Mouse (Mus musculus) bone marrow macrophage, adult 2 months (primary cell): ENCODE data around the gene Reep3.

Source experiments
- CTCF ChIP-seq: IDR thresholded peaks from 2 replicates; pipeline ENCODE4 v1.5.1; 2012; ENCODE audit warnings: low read depth, mild to moderate bottlenecking, low read length, moderate library complexity
- POLR2A ChIP-seq: IDR thresholded peaks from 2 replicates; pipeline ENCODE4 v1.6.1; 2012; ENCODE audit warnings: mild to moderate bottlenecking, low read depth, low read length, borderline replicate concordance

GRCm38 (mm10) chr10:67010521-67010920, 86.2 kb downstream of the Reep3 start:
- no peak for TF ChIP-seq POLR2A
- no peak for TF ChIP-seq CTCF
